Mouse (Mus musculus): ENCODE results near the gene Mmab. TPM values are rescaled to one million over a fixed set of nuclear protein-coding genes. Genes with fewer than 3 reads are reported as not detected.

Gene Mmab
- 7.3 TPM for polyA plus RNA-seq (2014; fragmentation: Illumina TruSeq; extraction: RNeasy Lipid Tissue Mini Kit (QIAGEN cat#74804); ENCODE audit: low read depth, low replicate concordance)

GRCm38 (mm10) chr5:114443566-114444367, at the start of gene Mmab, which contains the start of gene Mvk:
Gene Mmab, minus strand, starts transcription at chr5:114444060.
Gene Mvk, plus strand, starts transcription at chr5:114444269.

Other genes starting within 250 kb of the Mmab start
- gene Foxn4, start 170.3 kb downstream of the Mmab start, polyA plus RNA-seq (2014; fragmentation: Illumina TruSeq; extraction: RNeasy Lipid Tissue Mini Kit (QIAGEN cat#74804); ENCODE audit: low read depth, low replicate concordance) = not detected
- gene Myo1h, start 154.9 kb downstream of the Mmab start, polyA plus RNA-seq (2014; fragmentation: Illumina TruSeq; extraction: RNeasy Lipid Tissue Mini Kit (QIAGEN cat#74804); ENCODE audit: low read depth, low replicate concordance) = 0.41 TPM
- gene Kctd10, start 63.6 kb downstream of the Mmab start, polyA plus RNA-seq (2014; fragmentation: Illumina TruSeq; extraction: RNeasy Lipid Tissue Mini Kit (QIAGEN cat#74804); ENCODE audit: low read depth, low replicate concordance) = 59.7 TPM
- gene Ube3b, start 63.5 kb downstream of the Mmab start, polyA plus RNA-seq (2014; fragmentation: Illumina TruSeq; extraction: RNeasy Lipid Tissue Mini Kit (QIAGEN cat#74804); ENCODE audit: low read depth, low replicate concordance) = 4.6 TPM
- 0.41 TPM for gene Mvk, start 209 bp upstream of the Mmab start, polyA plus RNA-seq (2014; fragmentation: Illumina TruSeq; extraction: RNeasy Lipid Tissue Mini Kit (QIAGEN cat#74804); ENCODE audit: low read depth, low replicate concordance)
- 0.47 TPM for gene Fam222a, start 124.0 kb upstream of the Mmab start, polyA plus RNA-seq (2014; fragmentation: Illumina TruSeq; extraction: RNeasy Lipid Tissue Mini Kit (QIAGEN cat#74804); ENCODE audit: low read depth, low replicate concordance)
- not detected for gene Trpv4, start 214.4 kb upstream of the Mmab start, polyA plus RNA-seq (2014; fragmentation: Illumina TruSeq; extraction: RNeasy Lipid Tissue Mini Kit (QIAGEN cat#74804); ENCODE audit: low read depth, low replicate concordance)
- gene Gltp, start 246.9 kb upstream of the Mmab start, polyA plus RNA-seq (2014; fragmentation: Illumina TruSeq; extraction: RNeasy Lipid Tissue Mini Kit (QIAGEN cat#74804); ENCODE audit: low read depth, low replicate concordance) = 40.3 TPM